Mouse (Mus musculus) adrenal gland, postnatal 10 days (tissue): ENCODE measurements around the gene Ch25h. TPM values are rescaled to one million over a fixed set of nuclear protein-coding genes. Genes with fewer than 3 reads are reported as not detected.

ENCODE experiments used
- DNase-seq: peaks from one replicate; pipeline ENCODE4 v3.0.0; 2021; ENCODE audit warnings: mixed read lengths
- total RNA-seq, 2 experiments: library from RNA; stranded (reverse); gene quantifications; 2 replicates each; pipeline ENCODE4 v1.2.3; 2021

Gene Ch25h
- total RNA-seq, 2 experiments from 2014 or later, result 0.55 to 0.57 TPM

DNA sequence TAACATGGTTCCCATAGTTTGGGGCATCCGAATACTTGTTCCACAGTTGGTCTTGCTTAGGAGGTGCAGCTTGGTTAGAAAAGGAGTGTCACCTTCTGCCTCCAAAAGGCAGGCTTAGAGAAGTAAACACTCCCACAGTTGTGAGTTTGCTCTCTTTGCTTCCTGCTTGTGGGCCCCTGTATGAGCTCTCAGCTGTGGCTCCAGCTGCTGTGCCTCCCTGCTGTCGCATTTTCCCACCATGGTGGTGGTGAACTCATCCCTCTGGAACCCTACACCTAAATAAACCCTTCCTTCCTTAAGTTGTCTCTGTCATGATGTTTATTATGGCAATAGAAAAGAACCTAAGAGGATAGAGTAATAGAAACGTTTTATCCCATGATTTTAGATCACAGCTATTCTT is 6.2 kb downstream of the Ch25h start:
- no peak for DNase-seq

DNA sequence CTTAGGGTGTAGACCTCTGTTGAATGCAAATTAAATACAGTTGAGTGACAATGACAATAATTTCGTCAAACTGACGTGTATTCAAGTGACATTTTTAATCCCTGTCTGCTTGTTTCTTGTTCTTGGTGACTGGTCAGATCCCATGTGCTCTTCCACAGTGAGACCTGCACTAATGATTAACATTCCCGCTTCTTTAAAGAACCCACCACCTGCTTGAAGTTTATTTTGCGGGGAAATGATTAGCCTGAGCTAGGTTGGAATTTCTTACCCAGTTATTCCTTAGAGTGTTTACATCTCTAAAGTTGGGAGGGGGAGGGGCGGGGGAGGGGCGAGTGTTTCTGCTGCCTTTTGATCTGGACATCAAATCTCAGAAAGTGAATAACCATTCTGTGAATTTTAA is 6.7 kb downstream of the Ch25h start:
- no peak for DNase-seq

DNA sequence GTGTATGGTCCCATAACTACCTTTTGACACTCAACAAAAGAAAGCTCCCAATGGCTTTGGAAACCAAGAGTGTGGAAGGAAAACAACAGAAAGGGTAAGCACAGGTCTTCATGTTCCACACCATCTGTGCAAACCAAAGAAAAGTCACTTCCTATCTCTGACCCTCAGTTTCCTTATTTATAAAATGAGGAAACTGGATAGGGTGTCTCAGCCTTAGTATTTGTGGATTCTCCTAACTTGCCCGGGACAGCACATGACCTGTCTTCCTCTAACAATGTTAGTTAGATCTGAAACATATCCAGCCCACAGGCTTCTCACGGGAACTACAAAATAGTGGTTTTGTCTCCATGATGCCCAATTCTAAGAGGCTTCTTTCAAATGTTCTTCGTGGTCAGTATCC is 10.5 kb downstream of the Ch25h start:
- DNase-seq, result no peak

DNA sequence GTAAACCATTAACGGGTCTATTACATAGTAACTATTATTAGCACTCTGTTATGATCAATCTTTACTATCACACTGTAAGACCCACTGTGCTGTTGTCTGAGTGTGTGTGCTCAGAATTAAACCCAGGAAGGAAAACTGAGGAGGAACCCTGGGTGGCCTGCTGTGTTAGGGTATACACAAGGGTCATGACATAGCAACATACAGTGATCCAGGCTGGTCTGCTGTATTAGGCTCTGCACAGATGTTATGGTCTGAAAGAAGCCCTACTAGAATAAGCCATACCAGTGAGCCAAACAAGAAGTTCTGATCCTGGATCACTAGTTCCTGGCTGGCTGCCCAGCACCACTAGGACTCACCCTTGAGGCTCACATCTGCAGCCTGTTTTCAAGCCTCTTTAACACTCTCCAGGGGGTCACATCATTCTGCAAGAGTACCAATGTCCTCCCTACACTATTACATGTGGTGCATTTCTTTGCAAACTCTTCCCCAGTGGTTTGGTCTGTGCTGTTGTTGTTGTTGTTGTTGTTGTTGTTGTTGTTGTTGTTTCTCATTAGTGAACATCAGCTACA is 13.4 kb downstream of the Ch25h start:
- no peak for DNase-seq

DNA sequence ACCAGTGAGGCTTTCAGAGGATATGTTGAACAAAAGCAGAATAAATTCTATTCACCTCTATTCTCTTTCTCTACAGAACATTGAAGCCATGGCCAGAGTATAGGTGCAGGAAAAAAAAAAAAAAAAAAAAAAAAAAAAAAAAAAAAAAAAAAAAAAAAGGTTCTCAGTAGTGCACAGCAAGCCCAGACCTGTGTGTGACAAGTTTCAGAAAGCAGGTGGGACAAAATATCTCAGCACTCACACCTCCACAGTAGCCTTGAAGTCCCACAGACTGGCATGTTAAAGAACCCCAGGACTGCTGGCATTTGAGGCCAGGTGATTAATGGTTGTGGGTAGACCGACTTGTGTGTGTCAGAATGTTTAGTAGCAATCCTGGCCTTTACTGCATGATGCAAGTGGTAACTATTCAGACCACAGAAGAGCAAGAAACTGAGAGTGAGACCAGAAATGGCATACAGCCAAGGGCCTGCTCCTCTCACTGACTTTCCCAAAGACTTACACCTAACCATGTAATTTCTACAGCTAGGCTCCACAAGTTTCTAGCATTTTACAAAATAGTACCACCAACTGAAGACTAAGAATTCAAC is 24.1 kb downstream of the Ch25h start:
- DNase-seq, result no peak

DNA sequence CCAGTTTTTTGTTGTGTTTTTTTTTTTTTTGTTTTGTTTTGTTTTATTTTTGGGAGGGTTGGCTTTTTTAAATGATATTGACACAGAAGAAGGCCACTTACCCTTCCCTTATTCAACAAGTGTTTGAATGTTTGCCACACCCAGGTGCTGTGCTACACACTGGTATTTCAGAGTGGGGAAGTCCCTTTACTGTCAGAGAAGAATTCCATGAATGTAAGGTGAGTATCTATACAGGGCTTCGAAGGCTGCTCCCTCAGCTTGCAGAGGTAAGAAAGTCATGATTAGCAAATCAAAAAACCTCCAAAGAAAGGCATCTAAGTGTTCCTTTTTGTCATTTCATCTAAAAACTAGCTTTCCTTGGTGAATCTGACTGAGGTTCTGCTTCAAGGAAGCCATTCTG is 26.1 kb downstream of the Ch25h start:
- no peak for DNase-seq

DNA sequence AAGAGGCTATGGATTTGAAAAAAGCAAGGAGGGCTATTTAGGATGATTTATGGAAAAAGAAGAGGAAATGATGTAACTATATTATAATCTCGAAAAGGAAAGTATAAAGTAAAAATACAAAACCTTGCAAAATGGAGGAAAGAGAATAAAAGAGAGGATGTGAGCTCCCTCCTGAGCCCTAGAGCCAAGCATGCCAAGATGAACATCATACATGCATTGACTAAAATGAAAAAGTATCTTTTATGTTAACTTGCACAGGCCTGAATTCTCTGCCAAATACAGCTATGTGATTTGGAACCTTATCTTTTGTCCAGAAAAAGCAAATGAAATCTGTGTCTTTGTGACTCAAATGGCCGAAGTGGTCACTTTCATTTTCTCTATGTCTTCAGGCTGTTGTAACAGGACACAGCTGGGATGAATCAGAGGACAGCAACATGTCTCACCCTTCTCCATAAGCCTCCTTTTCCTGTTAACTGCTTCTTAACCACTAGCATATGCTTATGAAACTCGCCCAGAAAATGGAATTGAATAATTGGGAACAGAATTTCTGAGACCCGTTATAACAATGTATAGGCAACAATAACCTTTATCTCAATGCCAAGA is 29.5 kb downstream of the Ch25h start:
- DNase-seq, result peak; percentile 14

DNA sequence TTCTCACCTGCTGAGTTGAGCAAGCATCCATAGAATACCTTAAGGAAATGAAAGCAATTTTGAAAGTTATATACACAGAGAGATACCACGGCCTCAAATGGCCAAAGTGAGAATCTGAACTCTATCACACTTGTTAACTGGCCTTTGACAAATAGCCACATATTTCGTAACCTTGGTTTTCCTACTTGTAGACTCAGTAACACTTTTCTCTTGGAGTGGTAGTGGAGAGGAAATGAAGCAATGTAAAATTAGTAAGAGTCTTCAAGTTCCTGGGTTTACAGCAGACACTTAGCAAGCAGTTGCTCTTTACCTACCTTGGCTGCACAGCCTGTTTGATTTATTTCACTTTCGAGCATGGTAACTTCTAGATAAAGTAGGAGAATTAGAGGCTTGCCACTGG is 30.2 kb downstream of the Ch25h start:
- no peak for DNase-seq

DNA sequence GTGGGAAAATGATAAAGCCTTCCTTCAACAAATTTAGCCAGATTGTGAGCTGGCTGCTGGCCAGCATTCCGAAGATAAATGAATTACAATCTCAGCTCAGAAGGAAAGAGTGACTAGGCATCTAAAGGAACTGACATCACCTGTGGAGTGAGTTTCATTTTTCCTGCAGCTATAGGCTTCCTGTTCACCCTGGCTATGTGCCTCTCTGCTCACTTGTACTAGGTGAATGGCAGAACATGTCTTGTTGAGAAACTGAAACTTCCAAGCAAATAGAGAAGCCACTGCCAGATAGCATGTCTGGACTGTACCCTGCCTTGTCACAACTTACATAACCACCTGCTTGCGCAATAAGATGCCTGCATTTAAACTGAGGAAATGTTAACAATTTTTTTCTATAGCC is 33.0 kb downstream of the Ch25h start:
- DNase-seq, result peak; percentile 61

DNA sequence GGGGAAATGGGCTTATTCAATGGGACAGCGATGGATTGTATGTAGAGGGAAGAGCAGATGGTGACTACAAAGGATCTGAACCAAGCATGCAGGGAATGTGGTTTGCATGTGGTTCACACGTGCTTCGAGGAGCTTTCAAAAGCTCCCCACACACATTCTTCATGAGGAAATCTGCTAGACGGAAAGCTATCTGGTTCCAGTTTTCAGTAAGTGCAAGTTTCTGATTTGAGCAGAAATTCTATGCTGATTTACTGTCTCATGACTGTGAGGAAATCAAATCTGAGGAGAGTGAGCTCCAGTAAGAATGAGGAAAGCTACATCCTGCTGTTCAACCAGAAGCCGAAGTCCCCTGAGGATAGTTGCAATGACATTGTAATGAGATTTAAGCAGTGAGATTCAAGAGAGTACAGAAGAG is 39.8 kb downstream of the Ch25h start:
- no peak for DNase-seq

DNA sequence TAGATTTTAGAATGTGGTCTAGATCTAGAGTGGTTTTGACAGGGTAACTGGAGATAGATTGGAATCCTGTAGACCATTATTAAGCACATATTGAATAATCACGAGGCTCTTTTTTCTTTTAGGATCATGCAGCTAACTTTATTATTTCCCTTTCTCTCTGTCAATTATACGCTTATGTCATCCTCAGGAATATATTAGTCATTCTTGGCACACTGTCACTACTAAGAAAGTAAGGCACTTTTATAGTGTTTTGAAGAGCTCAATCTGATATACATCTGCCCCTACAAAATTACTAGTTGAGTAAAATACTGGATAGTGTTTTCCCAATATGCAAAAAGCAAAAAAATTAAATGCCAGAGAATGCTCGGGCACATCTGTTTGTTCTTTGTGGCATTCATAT is 43.6 kb downstream of the Ch25h start:
- no peak for DNase-seq

DNA sequence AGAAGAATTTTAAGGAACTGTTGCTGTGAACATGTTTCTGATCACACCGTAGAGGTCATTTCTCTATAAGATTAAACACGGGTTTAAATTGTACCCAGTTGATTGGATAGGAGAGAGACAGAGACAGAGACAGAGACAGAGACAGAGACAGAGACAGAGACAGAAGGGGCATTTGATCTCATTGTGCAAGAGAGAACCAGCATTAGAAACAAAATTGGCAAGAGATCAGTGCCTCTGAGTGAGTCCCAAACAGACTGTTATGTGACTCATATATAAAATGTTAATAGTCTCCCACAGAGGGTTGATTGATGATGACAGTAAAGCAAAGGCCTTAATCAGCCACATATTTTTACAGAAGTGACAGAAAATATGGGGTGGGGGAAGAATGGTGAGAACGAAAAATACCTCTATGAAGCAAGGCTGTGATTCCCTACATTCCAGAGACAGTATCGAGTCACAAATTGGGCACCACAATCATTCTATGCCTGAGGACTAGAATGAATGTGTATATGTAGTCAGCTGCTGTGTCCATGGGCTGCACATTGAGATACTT is 51.1 kb downstream of the Ch25h start:
- no peak for DNase-seq

Other genes with a start within 250 kb of the Ch25h start
- gene Acta2, start 219.6 kb downstream of the Ch25h start, total RNA-seq, result 100 to 1,000 TPM in 1 of 2 experiments, 10 to 100 TPM in 1; 69.7 to 135 TPM
- gene Fas, start 184.5 kb downstream of the Ch25h start, total RNA-seq, result 10 to 100 TPM; 12.1 to 18.2 TPM
- gene Lipa, start 52.3 kb upstream of the Ch25h start, total RNA-seq, result 100 to 1,000 TPM; 130 to 133 TPM
- 1 to 10 TPM; 2.8 to 4.0 TPM for gene Ifit2, start 75.5 kb upstream of the Ch25h start, total RNA-seq
- gene Ifit3, start 108.4 kb upstream of the Ch25h start, total RNA-seq, result 1 to 10 TPM; 2.0 to 3.2 TPM
- gene Ifit1bl1, start 126.8 kb upstream of the Ch25h start, total RNA-seq, result under 1 TPM; 0.15 to 0.30 TPM
- 1 to 10 TPM in 1 of 2 experiments, under 1 TPM in 1; 0.60 to 1.2 TPM for gene Ifit3b, start 132.8 kb upstream of the Ch25h start, total RNA-seq
- under 1 TPM in 1 of 2 experiments, not detected in 1; 0.09 TPM for gene Ifit1bl2, start 165.6 kb upstream of the Ch25h start, total RNA-seq
- gene Ifit1, start 165.7 kb upstream of the Ch25h start, total RNA-seq, result 1 to 10 TPM in 1 of 2 experiments, under 1 TPM in 1; 0.69 to 1.6 TPM